18 mouse cellular contexts compared by ENCODE assay signal in the genomic region with DNA sequence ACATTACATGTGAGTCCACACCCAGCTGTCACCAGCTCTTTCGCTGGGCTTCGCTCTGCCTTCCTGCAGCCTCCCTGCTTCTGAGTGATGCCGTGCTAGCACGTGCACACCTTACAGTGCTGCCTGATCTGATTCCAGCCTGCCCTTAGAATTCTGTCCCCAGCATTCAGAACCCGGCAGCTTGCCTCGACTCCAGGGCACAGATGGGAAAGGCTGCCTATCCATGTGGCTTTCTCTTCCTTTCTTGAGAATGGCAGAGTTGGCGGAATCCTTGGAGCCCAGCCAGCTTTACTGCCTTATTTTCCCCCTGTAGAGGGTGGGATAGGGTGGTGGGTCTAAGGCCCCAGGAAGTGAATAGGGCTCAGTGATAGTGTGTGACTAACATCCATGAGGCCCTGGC. TPM values are rescaled to one million over a fixed set of nuclear protein-coding genes. Genes with fewer than 3 reads are reported as not detected.
DNase-seq lines count a peak whose midpoint lies in the region; ATAC-seq and TF ChIP-seq lines count a peak whose summit lies in the region.
"Had no signal": no experiment of that assay in that cellular context is flagged by ENCODE, and none has a peak within 500 bp of the region (broad histone marks: within the 10 kb centered on the region; RNA-seq: fewer than 3 reads in every experiment).

No protein-coding gene starts in this region.

- ATAC-seq in forebrain, embryonic 13.5 days = no peak
- ATAC-seq in forebrain, embryonic 14.5 days = peak; percentile 14; the same call in 1 of the 2 replicates
- ATAC-seq in forebrain, embryonic 16.5 days = peak; percentile 13; the same call in 1 of the 2 replicates

- TF ChIP-seq CTCF in small intestine, adult 2 months (IDR thresholded peaks at IDR 0.05; ENCODE audit: extremely low read depth, insufficient read length, insufficient replicate concordance, low read depth, low read length) = no peak

- WGBS in forebrain, embryonic 13.5 days = 57% methylated on average over 7 of the region's 7 CpGs
- 89% methylated on average over 7 of the region's 7 CpGs for WGBS in forebrain, embryonic 10.5 days
- WGBS in forebrain, embryonic 14.5 days = 60% methylated on average over 7 of the region's 7 CpGs
- WGBS in forebrain, embryonic 16.5 days = 54% methylated on average over 7 of the region's 7 CpGs
- WGBS in small intestine, adult 2 months = 75% methylated on average over 7 of the region's 7 CpGs

- TF ChIP-seq POLR2A in small intestine, adult 2 months (IDR thresholded peaks at IDR 0.05; ENCODE audit: low read depth, low read length) = no peak

- no peak for DNase-seq in forebrain, embryonic 10.5 days (ENCODE audit: extremely low spot score, low spot score)
- DNase-seq in forebrain, embryonic 14.5 days (ENCODE audit: low spot score) = peak; percentile 64
- no peak for DNase-seq in heart, postnatal 4 days
- DNase-seq in right cerebral cortex, adult 18-20 months = no peak
- DNase-seq in right cerebral cortex, postnatal 14 days = no peak
- DNase-seq: adrenal gland, adult 2 months; adrenal gland, postnatal 10 days; adrenal gland, postnatal 25 days; cerebellum, adult 11-12 months; cerebellum, adult 2 months; cerebellum, adult 9-10 months; cerebellum, postnatal 14 days; cerebellum, postnatal 36 days had no signal

- no peaks in the 10 kb centered on the region for H3K9me3 ChIP-seq in forebrain, embryonic 13.5 days (replicated peaks)
- no peaks in the 10 kb centered on the region for H3K9me3 ChIP-seq in forebrain, embryonic 10.5 days
- H3K9me3 ChIP-seq in forebrain, embryonic 14.5 days (replicated peaks; ENCODE audit: control insufficient read depth, low read length) = no peaks in the 10 kb centered on the region
- H3K9me3 ChIP-seq in forebrain, embryonic 16.5 days (ENCODE audit: control insufficient read depth, low read length) = no peaks in the 10 kb centered on the region
- H3K9me3 ChIP-seq: embryonic facial prominence, embryonic 10.5 days; embryonic facial prominence, embryonic 12.5 days had no signal

- H3K9ac ChIP-seq in forebrain, embryonic 13.5 days = peak overlapping the region; percentile 55
- peak overlapping the region; percentile 18; the same call in 1 of the 2 replicates for H3K9ac ChIP-seq in forebrain, embryonic 14.5 days (ENCODE audit: low read length)
- no peak overlapping the region for H3K9ac ChIP-seq in forebrain, embryonic 16.5 days (replicated peaks; ENCODE audit: low read depth, low read length)
- H3K9ac ChIP-seq: embryonic facial prominence, embryonic 12.5 days had no signal

- H3K27me3 ChIP-seq in forebrain, embryonic 13.5 days = 0 out of 2 replicates have a peak, but pooled peaks cover 3% of the 10 kb centered on the region
- H3K27me3 ChIP-seq in forebrain, embryonic 10.5 days (ENCODE audit: poor library complexity, severe bottlenecking) = peaks cover 99% of the 10 kb centered on the region
- no peaks in the 10 kb centered on the region for H3K27me3 ChIP-seq in forebrain, embryonic 14.5 days (replicated peaks; ENCODE audit: control insufficient read depth, insufficient read depth, low read length)
- no peaks in the 10 kb centered on the region for H3K27me3 ChIP-seq in forebrain, embryonic 16.5 days (replicated peaks; ENCODE audit: control insufficient read depth, insufficient read depth, low read length)
- no peaks in the 10 kb centered on the region for H3K27me3 ChIP-seq in small intestine, adult 2 months (ENCODE audit: control insufficient read depth, insufficient read depth, low read length)

- peak overlapping the region; percentile 91 for H3K27ac ChIP-seq in forebrain, embryonic 13.5 days
- H3K27ac ChIP-seq in forebrain, embryonic 10.5 days = no peak overlapping the region
- peak overlapping the region; percentile 83 for H3K27ac ChIP-seq in forebrain, embryonic 14.5 days (ENCODE audit: low read depth, low read length)
- H3K27ac ChIP-seq in forebrain, embryonic 16.5 days (ENCODE audit: low read length) = peak overlapping the region; percentile 55
- peak overlapping the region; percentile 85 for H3K27ac ChIP-seq in small intestine, adult 2 months (ENCODE audit: insufficient read depth, low read depth, low read length)
- H3K27ac ChIP-seq: embryonic facial prominence, embryonic 10.5 days; embryonic facial prominence, embryonic 12.5 days had no signal

- no peak overlapping the region for H3K4me3 ChIP-seq in forebrain, embryonic 13.5 days
- no peak overlapping the region for H3K4me3 ChIP-seq in forebrain, embryonic 10.5 days
- H3K4me3 ChIP-seq in forebrain, embryonic 14.5 days (ENCODE audit: low read depth, low read length) = no peak overlapping the region
- H3K4me3 ChIP-seq in forebrain, embryonic 16.5 days (replicated peaks; ENCODE audit: low read length) = no peak overlapping the region
- no peak overlapping the region for H3K4me3 ChIP-seq in small intestine, adult 2 months (ENCODE audit: low read depth, low read length)
- H3K4me3 ChIP-seq: embryonic facial prominence, embryonic 10.5 days; embryonic facial prominence, embryonic 12.5 days had no signal

- H3K4me1 ChIP-seq in forebrain, embryonic 13.5 days = peaks cover 99% of the 10 kb centered on the region
- peaks cover 99% of the 10 kb centered on the region for H3K4me1 ChIP-seq in forebrain, embryonic 10.5 days
- H3K4me1 ChIP-seq in forebrain, embryonic 14.5 days (ENCODE audit: control insufficient read depth, insufficient read depth, low read length) = peaks cover 30% of the 10 kb centered on the region
- peaks cover 84% of the 10 kb centered on the region for H3K4me1 ChIP-seq in forebrain, embryonic 16.5 days (replicated peaks; ENCODE audit: control insufficient read depth, insufficient read depth, low read length)
- peaks cover 39% of the 10 kb centered on the region for H3K4me1 ChIP-seq in small intestine, adult 2 months (ENCODE audit: control insufficient read depth, insufficient read depth, insufficient read length, low read length)

- H3K36me3 ChIP-seq in forebrain, embryonic 13.5 days (ENCODE audit: poor library complexity, severe bottlenecking) = peaks cover 53% of the 10 kb centered on the region
- peaks cover 83% of the 10 kb centered on the region for H3K36me3 ChIP-seq in forebrain, embryonic 10.5 days (replicated peaks)
- H3K36me3 ChIP-seq in forebrain, embryonic 14.5 days (ENCODE audit: control insufficient read depth, insufficient read depth, low read length) = peaks cover 47% of the 10 kb centered on the region
- no peaks in the 10 kb centered on the region; the same call in 1 of the 2 replicates for H3K36me3 ChIP-seq in forebrain, embryonic 16.5 days (ENCODE audit: control insufficient read depth, insufficient read depth)
- H3K36me3 ChIP-seq in small intestine, adult 2 months (ENCODE audit: control insufficient read depth, insufficient read depth, low read length) = peaks cover 30% of the 10 kb centered on the region

- peak overlapping the region; percentile 89 for H3K4me2 ChIP-seq in forebrain, embryonic 13.5 days
- peak overlapping the region; percentile 75; the same call in 1 of the 2 replicates for H3K4me2 ChIP-seq in forebrain, embryonic 14.5 days (ENCODE audit: low read length)
- H3K4me2 ChIP-seq in forebrain, embryonic 16.5 days (ENCODE audit: low read length) = peak overlapping the region; percentile 67
- H3K4me2 ChIP-seq: embryonic facial prominence, embryonic 12.5 days had no signal

RNA-seq across cellular contexts. Expression of gene Efnb1, which starts 9.6 kb away (rescaled TPM):
- polyA plus RNA-seq in forebrain, embryonic 13.5 days (2015; fragmentation: Nextera tagmentation; extraction: Ambion mirVana) = 67.6 and 71.9 TPM in 2 replicates
- 71.3 and 72.2 TPM in 2 replicates for polyA plus RNA-seq in forebrain, embryonic 10.5 days (2016; fragmentation: Nextera tagmentation; extraction: Ambion mirVana)
- 44.4 and 46.5 TPM in 2 replicates for polyA plus RNA-seq in forebrain, embryonic 14.5 days (2014; fragmentation: Nextera tagmentation; extraction: Ambion mirVana)
- polyA plus RNA-seq in forebrain, embryonic 16.5 days (2015; fragmentation: Nextera tagmentation; extraction: Ambion mirVana) = 50.1 and 57.6 TPM in 2 replicates
- 26.2 and 86.8 TPM in 2 replicates for polyA plus RNA-seq in small intestine, adult 2 months (2012; rRNA removed)
- 10 to 100 TPM; 25.9 to 29.8 TPM for total RNA-seq in heart, postnatal 4 days (2021)
